Mouse (Mus musculus) c-Kit-negative CD71-positive TER-119-positive erythroid progenitor cells, embryonic 14.5 days (primary cell): ENCODE data around the gene Ap3b2.

Experiments
- DNase-seq: peaks from one replicate; pipeline ENCODE4 v3.0.0-alpha.2; 2013; ENCODE audit warnings: low read depth, low spot score

Ap3b2 gene

DNA sequence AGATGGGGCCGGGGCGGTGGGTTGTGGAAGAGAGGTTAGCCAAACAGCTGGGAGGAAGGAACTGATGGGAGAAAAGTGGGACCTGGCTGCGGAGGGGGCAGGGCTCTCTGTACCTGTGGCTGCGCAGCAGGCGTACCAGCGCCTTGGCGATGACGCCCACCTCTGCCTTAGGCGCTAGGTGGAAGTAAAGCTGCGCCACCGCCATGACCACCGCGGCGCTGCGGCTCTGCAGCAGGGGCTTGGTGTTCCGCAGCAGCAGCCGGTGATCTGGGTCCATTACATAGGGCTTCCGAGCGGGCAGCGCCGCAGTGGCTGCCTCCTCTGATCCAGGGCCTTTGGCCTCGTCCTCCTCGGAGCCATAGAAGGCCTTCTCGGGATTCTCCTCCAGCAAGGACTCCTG lies 16.9 kb downstream of the Ap3b2 start:
- DNase-seq = no peak

DNA sequence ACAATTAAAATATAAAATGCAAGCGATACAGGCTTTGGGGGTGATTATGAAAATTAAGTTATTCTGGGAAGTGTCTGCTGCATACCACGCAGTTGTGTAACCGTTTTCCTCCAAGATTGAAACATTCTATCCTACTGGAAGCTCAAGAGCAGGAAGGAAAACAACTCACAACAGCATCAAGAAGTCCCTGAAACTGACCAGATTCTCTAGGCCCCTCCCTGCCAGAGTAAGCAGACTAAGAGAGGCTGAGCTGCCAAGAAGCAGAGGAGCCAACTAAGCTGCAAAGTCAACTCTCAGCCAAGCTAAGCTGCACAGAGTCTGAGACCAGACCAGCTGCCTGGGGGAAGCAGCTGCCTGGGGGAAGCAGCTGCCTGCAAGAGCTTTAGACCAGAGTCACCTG lies 18.5 kb downstream of the Ap3b2 start:
- no peak for DNase-seq

DNA sequence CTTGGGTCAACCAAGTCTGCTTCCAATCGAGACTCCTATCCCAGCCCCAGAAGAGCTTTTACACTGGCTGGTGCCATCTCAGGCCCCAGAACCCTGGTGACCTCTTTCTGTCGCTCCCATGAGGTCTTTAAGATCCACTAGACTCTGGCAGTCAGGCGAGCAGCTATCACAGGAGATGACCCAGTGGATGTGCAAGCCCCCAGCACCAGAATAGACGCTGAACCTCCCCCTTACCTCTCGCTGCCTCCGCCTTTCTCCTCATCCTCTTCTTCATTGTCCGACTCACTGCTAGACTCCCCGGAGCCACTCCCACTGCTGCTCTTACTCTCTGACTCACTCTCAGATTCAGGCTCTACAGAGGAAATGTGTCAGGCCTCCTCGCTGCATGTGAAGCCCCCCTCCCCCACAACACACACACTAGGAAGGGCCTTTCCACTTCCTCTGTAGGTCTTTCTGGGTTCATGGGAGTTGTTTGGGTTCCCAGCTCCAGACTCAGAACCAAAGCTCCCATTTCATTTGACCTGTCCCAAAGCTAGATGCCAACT lies 28.7 kb downstream of the Ap3b2 start:
- DNase-seq = no peak

DNA sequence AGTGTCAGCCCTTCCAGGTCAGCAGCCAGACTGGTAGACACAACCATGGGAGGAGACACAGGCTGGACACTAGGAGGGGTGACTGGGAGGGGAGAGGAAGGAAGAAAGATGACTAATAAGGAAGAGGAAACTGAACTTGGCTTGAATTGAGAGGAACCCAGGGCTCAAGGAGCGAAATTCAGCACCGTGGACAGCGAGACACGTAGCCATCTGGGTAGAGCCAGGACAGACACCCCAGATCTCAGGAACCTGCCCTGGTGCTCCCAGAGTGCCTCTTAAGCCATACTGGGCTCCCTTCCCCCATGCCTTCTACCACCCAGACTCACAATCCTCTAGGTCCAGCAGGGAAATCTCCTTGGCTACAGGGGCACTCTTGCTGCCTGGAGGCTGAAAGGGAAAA lies 29.6 kb downstream of the Ap3b2 start:
- DNase-seq = no peak

DNA sequence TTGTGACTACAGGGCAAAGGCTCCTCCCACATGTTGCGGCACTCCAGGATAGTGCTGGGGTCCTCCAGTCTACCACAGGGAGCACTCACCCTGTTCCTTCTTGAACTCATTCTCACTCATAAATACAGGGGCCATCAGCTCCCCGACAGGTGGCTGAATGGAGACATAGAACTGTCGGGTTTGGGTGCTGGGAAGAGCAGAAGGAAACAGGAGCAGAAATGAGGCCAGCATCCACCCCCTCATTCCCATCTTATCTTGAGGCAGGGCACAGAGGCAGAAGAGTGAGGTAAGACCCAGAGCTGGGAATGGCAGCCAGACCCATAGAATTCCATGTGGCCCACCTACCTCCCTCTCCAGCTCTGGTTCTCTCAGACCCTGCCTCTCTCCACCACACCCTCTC lies 30.9 kb downstream of the Ap3b2 start:
- no peak for DNase-seq

GRCm38 (mm10) chr7:81455155-81455651 lies 38.5 kb downstream of the Ap3b2 start, which contains the start of gene Cpeb1:
Gene Cpeb1, minus strand, starts transcription at chr7:81455465.
- DNase-seq = no peak

- DNase-seq = no peak
Measured at GRCm38 (mm10) chr7:81454331-81455039, 39.2 kb downstream of the Ap3b2 start.

- DNase-seq = no peak
Measured at GRCm38 (mm10) chr7:81453443-81454274, 40.1 kb downstream of the Ap3b2 start.

DNA sequence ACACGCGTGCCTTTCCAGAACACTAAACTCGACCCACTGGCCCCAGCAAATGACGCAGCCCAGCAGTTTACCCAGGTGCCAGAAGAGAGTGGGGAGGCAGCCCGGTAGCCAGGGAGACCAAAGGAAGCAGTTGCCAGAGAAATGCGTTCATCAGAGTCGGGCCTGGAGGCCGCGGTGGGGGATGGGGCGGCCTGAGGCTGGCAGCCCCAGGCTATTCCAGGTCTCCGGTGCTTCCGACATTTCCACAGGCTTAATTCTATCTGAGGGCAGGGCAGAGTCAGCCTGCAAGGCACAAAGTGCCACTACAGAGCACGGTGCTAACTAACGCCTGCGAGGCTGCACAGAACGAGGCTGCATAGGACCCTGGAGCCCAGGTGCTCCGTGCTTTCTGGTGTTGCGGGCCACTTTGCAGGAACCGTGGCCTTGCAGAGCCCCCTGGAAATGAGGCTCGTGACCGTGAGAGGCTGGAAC lies 40.7 kb downstream of the Ap3b2 start:
- DNase-seq = no peak
